Mouse (Mus musculus) splenic B cell, adult 2 months (primary cell): ENCODE measurements at regions not wholly inside any gene's neighbourhood (a gene's known extent, or its start where the extent isn't known, plus 50 kb on each side); places are given as distances from the start of the nearest gene placed in this dataset.

ENCODE experiments used
- DNase-seq: peaks from one replicate; pipeline ENCODE4 v3.0.0-alpha.2; 2011; ENCODE audit warnings: low read depth, low spot score
- H3K27me3 ChIP-seq: 2 replicates; pipeline ENCODE4 v1.6.1; 2012; ENCODE audit warnings: mild to moderate bottlenecking, low read length, moderate library complexity, mixed read lengths; ENCODE audit not compliant: control insufficient read depth, poor library complexity, insufficient read depth, severe bottlenecking
- H3K36me3 ChIP-seq: 2 replicates; pipeline ENCODE4 v1.6.1; 2012; ENCODE audit warnings: mild to moderate bottlenecking, low read length, moderate library complexity, mixed read lengths; ENCODE audit not compliant: control insufficient read depth, poor library complexity, insufficient read depth, severe bottlenecking

DNA sequence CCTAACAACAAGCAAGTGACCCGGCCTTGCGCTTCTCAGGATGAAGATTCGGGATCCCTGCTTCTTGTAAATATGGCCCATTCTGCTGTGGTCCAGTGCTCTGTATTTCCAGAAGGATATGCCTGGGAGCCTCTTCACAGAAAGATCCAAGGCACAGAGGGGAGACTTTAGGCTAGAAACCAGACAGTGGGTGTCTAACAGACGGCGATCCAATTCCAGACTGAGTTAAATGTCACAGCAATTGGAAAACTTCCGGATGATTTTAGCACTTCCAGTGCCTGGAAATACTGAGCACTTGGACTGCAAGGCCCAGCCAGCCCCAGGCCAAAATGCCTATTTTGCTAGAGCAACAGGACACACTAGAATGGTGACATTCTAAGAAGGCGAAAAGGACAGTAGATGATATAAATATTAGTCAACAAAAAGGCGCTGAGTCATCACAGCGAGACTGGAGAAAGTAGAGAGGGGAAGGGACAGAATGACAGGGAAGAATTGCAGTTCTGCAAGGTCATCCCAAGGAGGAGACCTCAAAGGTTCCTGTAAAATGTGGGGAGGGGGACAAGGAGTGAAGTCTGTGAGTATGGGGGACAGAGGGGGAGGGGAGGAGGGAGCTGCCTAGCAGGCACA is 111.7 kb upstream of the Msx2 start:
- no peak for DNase-seq
- no peaks in the 10 kb centered on the region for H3K27me3 ChIP-seq
- H3K36me3 ChIP-seq: no peaks in the 10 kb centered on the region

DNA sequence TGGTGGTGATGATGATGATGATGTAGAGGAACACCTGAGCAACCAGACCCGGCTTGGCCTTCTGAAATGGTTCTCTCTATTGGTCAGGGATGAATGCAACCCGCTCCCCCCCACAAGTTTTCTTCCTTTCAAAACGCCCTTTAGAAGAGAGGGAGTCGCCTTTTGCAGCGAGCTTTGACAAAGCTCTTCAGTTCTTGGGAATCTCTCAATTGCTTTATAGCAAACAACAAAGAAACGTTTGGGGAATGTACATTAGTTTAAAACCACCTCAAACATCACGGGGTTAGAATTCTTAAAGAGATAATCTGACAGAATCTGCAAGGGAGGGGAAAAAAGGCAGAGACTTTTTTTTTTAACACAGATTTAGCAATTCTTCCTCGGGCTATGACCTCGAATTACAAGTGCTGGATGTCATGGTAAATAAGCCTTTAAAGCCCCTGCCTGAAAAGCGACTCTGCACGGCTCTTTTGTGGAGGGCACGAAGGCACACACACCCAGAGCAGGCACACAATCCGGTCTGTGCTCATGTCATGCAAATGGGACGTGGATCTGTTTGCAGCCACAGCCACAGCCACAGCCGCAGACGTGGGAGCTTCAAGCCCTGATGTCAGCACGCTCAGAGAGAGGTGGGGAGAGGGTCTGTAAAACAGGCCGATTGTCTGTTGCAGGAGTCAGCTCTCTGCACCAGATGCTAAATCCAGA is 81.2 kb upstream of the Msx2 start:
- Histone ChIP-seq H3K27me3 (no peaks in the 10 kb centered on the region), H3K36me3 (no peaks in the 10 kb centered on the region)
- DNase-seq: no peak

GRCm38 (mm10) chr13:53553192-53553875 is 80.5 kb upstream of the Msx2 start:
- DNase-seq: no peak
- Histone ChIP-seq H3K27me3 (no peaks in the 10 kb centered on the region), H3K36me3 (no peaks in the 10 kb centered on the region)

DNA sequence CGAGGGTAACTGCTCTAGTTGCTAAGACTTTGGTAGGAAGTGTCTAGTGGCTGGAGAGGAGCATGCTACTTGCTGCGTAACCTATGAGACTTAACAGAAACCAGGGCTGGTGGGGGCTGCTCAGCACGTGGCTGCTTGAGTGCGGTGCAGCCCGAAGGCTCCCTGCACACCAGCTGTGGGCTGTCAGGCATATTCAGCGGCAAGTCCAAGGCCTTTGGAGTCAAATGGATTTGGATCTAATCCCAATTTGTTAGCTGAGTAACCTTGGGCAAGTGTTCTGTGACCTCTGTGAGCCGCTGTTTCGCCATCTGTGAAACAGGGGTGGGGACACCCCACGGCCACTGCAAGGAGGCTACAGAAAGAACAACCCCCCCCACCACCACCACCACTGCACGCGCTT is 75.5 kb upstream of the Msx2 start:
- Histone ChIP-seq H3K36me3 (no peaks in the 10 kb centered on the region), H3K27me3 (no peaks in the 10 kb centered on the region)
- DNase-seq: no peak

GRCm38 (mm10) chr13:53543291-53543690 is 70.4 kb upstream of the Msx2 start:
- H3K27me3 ChIP-seq: no peaks in the 10 kb centered on the region
- DNase-seq: no peak
- H3K36me3 ChIP-seq: no peaks in the 10 kb centered on the region

GRCm38 (mm10) chr13:53539797-53540196 is 66.9 kb upstream of the Msx2 start:
- no peak for DNase-seq
- Histone ChIP-seq H3K36me3 (no peaks in the 10 kb centered on the region), H3K27me3 (no peaks in the 10 kb centered on the region)

- Histone ChIP-seq H3K27me3 (no peaks in the 10 kb centered on the region), H3K36me3 (no peaks in the 10 kb centered on the region)
- DNase-seq: no peak
Observed at GRCm38 (mm10) chr13:53537937-53538336, 65.1 kb upstream of the Msx2 start.

GRCm38 (mm10) chr13:53535781-53536425 is 63.0 kb upstream of the Msx2 start:
- no peaks in the 10 kb centered on the region for H3K27me3 ChIP-seq
- no peaks in the 10 kb centered on the region for H3K36me3 ChIP-seq
- no peak for DNase-seq

- no peak for DNase-seq
- H3K36me3 ChIP-seq: no peaks in the 10 kb centered on the region
- no peaks in the 10 kb centered on the region for H3K27me3 ChIP-seq
Observed at GRCm38 (mm10) chr13:53533738-53534137, 60.9 kb upstream of the Msx2 start.

DNA sequence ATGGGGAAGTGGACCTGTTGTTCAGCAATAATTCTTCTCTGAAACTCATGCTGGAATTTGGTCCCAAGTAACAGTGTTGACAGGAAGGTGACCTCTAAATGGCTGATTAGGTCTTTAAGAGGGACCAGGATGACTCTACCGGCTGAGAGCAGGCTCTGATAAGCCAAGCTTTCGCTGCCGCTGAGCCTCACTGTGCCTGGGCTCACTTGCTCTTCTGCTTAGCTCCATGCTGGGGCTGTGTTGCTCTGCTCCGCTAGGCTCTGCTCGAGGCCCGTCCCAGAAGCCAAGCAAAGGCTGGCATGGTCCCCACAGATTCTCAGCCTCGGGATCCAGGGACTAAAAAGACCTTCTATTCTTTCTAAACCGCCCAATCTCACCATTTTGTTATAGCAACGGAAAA is 54.0 kb upstream of the Msx2 start:
- H3K27me3 ChIP-seq: no peaks in the 10 kb centered on the region
- DNase-seq: no peak
- no peaks in the 10 kb centered on the region for H3K36me3 ChIP-seq

DNA sequence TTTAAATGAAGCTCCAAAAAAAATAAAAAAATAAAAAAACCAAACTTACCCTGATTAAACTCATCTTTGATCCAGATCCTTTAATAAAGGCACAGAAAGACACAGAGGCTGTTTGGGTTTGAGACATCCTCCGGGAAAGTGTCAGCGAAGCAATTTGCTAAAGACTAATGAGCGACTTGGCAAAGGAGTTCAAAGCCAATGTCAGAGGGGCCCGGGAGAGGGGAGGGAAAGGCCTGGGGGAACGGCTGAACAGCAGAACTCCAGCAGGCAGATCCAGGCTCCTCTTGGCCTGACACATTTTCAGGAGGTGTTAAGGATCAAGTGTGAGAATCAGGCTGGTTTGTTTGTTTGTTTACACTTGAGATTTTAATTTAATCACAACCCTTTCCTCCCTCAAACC is 49.9 kb upstream of the Msx2 start:
- no peak for DNase-seq
- no peaks in the 10 kb centered on the region for H3K36me3 ChIP-seq
- H3K27me3 ChIP-seq: no peaks in the 10 kb centered on the region
